Mouse (Mus musculus): ENCODE data around the gene Izumo1r.

Gene Izumo1r

DNA sequence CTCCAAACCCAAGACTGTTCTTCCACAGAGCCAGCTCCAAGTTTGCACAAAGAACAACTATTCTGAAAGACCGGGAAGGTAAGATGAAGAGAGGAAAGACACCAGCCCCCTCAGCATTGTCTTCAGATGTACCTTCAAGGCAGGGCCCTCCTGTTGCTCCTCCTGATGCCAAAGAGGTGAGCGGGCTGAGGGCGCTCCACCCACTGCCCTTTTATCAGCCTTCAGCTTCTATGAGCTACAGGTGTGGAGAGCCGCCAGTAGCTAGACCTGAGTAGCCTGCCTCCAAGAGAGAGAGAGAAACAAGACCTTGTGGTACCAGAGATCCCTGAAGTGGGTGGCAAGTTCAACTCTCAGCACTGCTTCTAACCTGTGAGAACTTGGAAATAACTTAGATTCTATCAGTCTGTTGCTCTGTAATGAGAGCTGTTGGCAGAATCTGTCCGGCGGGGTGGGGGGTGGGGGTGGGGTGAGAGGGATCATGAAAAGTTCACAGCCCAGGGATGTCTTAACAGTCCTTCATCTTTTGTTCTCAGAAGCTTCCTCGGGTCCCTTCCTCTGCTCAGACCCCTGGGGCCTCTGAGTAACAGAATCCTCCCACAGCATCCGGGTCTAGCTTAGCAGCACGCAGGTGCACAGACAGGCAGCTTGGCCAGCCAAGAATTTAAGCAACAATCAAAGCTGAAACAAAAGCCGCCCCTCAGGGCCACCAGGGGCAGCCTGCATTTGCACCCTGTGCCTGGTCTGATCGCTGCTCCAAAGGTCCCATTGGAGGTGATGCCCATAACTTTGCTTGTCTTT lies at the start of gene Izumo1r:
Gene Izumo1r, minus strand, starts transcription at position 369 of the 798 bp plus-strand sequence.
- no peak for DNase-seq

DNA sequence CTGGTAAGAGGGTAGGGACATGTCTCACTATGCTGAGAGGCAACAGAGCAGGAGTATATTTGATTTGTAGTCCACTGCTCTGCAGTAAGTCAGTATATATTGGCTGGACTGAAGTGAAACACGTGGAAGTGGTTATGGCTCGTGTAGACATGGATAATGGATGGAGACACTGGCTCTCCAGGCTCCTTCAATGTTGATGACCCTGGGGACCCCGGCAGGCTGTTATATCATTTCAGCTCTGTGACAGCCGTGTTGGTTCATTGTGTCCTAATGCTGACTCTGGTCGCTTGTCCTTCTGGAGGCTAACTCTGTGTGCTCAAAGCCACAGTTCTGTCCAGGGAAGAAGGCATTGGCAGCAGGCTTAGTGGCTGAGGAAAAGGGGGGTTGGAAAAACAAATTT lies 47.3 kb upstream of the Izumo1r start:
- no peak for DNase-seq

- DNase-seq, result no peak
Observed at GRCm38 (mm10) chr9:14948843-14949242, 45.1 kb upstream of the Izumo1r start.

- no peak for DNase-seq
Observed at GRCm38 (mm10) chr9:14946677-14947076, 42.9 kb upstream of the Izumo1r start.

DNA sequence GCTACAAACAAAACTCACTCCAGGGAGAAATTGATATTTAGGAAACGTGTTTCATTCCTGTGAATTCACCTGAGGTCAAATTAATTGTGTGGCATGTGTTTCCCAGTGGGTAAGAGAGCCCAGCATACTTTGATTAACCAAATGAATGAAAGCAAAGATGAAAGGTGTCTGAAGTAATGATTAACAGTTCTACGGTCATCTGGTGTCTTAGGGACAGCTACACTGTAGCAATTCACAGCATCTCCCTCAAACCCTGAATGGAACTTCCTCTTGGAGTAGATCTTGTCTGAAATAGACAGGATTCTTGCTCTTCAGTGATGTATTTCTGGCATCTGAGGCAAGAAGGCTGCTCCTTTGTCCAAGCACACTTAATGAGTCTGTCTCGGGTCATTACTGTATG lies 42.2 kb upstream of the Izumo1r start:
- no peak for DNase-seq

GRCm38 (mm10) chr9:14942143-14942720 lies 38.5 kb upstream of the Izumo1r start:
- DNase-seq, result no peak

DNA sequence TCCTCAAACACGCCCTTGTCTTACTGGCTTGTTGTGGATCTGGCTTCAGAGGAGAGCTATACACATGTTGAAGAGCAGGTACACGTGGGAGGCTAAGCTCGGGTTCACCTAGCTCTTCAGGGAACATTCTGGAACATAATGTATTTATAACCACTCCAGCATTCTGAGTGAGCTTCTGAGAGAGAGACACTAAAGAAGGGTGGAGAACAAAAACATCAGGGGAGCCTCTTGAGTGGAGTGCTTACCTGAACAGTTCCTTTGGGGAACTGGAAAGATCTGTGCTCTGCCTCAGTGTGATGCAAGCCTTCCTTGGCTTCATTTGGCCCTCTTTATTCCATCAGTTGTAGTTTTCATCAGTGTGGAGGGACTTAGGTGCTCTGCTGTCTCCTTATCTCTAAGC lies 35.9 kb upstream of the Izumo1r start:
- DNase-seq, result no peak

GRCm38 (mm10) chr9:14937308-14937707 lies 33.6 kb upstream of the Izumo1r start:
- DNase-seq, result no peak

GRCm38 (mm10) chr9:14934851-14935250 lies 31.1 kb upstream of the Izumo1r start:
- no peak for DNase-seq

- DNase-seq, result no peak
Observed at GRCm38 (mm10) chr9:14931943-14932342, 28.2 kb upstream of the Izumo1r start.

DNA sequence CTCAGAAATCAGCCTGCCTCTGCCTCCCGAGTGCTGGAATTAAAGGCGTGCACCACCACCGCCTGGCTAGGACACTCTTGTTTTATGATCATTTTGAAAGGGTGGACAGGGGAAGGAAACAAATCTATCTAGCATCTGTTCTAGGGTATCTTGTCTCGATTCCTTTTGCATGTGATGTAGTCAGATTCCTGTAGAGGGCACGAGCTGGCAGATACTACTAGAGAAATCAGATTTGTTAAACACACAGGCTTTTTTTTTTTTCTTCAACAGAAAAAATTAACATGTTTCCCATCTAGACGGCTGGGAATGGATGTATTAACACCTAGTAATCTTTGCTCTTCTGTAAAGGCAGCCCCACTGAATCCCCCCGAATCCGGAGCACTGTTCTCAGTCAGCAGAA lies 27.5 kb upstream of the Izumo1r start:
- no peak for DNase-seq

DNA sequence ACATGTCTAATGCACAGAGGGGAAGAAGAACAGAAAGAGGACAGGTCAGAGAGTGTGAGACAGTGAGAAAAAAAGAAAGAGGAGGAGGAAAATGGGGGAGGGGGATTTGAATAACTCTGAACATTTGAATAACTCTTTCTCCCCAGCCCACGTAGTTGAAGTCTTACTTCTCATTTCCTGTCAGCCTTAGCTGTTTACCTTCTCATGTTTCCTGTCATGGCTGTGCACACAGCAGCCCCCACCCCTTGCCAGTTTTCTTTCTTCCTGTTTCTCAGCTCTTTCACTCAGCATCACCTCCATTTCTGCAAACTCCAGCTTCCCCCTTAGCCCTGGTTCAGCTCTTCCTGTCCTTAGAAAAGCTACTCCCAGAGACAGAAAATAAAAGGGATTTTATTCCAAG lies 22.8 kb upstream of the Izumo1r start:
- DNase-seq, result no peak

- DNase-seq, result no peak
Observed at GRCm38 (mm10) chr9:14923625-14924024, 19.9 kb upstream of the Izumo1r start.

- DNase-seq, result no peak
Observed at GRCm38 (mm10) chr9:14921971-14922560, 18.3 kb upstream of the Izumo1r start.

DNA sequence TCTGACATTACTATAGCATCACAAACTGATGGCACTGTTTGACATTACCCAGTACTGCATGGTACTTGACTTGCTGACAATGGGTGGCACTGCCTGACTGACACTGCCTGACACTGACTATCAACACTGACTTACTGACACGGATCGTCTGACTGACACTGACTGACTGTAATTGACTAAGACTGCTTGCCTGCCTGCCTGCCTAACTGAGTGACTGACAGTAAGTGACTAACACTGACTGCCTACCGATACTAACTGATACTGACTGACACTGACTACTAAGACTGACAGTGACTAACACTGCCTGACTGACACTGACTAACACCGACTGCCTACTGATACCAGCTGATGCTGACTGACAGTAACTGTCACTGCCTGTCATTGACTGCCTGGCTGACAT lies 17.5 kb upstream of the Izumo1r start:
- no peak for DNase-seq

- no peak for DNase-seq
Observed at GRCm38 (mm10) chr9:14920608-14921007, 16.9 kb upstream of the Izumo1r start.

DNA sequence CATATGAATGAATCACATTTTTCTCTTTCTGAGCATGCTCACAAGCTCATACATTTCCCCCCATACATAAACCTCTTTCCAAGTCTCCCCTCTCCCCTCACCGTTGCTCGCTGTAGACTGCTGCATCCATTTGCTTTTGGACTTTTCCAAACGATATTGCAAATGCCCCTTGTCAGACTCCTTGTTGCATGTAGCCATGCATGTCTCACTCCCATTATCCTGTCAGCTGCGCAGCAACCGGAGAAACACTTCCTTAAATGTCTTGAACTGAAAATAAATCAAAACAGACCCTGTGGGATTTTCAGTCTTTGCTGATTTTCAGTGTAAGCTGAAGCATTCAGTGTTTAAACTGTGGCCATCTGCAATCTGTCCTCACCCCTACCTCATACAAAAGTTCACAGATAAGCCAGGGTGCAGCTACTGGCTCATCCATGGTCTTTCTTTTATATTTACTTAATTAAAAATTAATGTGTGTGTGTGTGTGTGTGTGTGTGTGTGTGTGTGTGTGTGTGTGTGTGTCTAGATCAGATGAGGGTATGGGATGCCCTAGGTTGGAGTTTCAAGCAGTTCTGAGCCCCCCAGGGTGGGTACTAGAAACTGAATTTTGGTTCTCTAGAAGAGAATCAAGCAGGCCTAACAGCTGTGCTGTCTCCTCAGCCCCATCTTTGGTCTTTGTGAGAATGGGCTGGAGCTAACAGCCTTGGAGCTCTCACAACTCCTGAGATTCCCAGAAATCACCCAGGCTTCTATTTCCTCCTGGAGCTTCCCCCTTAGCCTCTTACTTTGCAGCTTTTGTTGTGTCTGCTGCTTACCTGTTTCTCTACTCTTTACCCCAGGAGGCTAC lies 15.3 kb upstream of the Izumo1r start:
- DNase-seq, result no peak

DNA sequence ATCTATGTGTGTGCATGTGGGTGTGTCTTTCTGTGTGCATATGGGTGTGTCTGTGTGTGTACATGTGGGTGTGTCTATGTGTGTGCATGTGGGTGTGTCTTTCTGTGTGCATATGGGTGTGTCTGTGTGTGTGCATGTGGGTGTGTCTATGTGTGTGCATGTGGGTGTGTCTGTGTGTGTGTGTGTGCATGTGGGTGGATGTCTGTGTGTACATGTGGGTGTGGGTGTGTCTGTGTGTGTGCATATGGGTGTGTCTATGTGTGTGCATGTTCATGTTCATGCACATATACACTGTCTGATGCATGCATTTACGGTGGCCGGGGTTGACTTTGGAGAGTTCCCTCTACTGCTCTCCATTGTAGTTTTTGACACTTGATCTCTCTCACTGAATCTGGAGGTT lies 13.9 kb upstream of the Izumo1r start:
- DNase-seq, result no peak

GRCm38 (mm10) chr9:14912037-14912436 lies 8.3 kb upstream of the Izumo1r start:
- DNase-seq, result no peak

GRCm38 (mm10) chr9:14909981-14910380 lies 6.2 kb upstream of the Izumo1r start:
- no peak for DNase-seq

GRCm38 (mm10) chr9:14907816-14908415 lies 4.2 kb upstream of the Izumo1r start:
- DNase-seq, result no peak

DNA sequence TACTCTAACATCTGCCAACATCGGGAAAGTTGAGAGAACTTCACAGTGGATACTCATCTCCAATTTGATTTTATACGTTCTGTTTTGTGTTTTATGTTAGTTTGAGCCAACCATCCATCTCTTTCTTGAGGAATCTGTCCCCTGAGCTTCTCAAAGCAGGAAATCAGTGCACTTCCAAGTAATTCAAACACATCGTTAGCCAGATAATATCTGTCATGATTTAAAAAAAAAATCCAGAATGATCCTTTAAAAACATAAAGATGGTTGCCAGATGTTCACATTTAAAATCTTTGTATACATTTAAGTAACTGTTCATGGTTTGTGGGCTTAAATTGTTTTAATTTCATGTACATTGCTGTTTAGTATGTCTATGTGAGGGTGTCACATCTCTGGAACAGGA lies 2.2 kb upstream of the Izumo1r start:
- no peak for DNase-seq
